Mouse (Mus musculus) heart, adult 2 months (tissue): ENCODE results near the gene Rfx2.

Source experiments
- CTCF ChIP-seq: fragments of 200-600 bp; IDR thresholded peaks from 2 replicates; pipeline ENCODE4 v1.8.1; 2022; ENCODE audit warnings: antibody characterized with exemption, mild to moderate bottlenecking, moderate library complexity
- POLR2A ChIP-seq: fragments of 200-500 bp; IDR thresholded peaks from 2 replicates; pipeline ENCODE4 v1.6.1; 2011; ENCODE audit warnings: mild to moderate bottlenecking, low read depth, low read length, control low read depth; ENCODE audit not compliant: insufficient read depth

DNA sequence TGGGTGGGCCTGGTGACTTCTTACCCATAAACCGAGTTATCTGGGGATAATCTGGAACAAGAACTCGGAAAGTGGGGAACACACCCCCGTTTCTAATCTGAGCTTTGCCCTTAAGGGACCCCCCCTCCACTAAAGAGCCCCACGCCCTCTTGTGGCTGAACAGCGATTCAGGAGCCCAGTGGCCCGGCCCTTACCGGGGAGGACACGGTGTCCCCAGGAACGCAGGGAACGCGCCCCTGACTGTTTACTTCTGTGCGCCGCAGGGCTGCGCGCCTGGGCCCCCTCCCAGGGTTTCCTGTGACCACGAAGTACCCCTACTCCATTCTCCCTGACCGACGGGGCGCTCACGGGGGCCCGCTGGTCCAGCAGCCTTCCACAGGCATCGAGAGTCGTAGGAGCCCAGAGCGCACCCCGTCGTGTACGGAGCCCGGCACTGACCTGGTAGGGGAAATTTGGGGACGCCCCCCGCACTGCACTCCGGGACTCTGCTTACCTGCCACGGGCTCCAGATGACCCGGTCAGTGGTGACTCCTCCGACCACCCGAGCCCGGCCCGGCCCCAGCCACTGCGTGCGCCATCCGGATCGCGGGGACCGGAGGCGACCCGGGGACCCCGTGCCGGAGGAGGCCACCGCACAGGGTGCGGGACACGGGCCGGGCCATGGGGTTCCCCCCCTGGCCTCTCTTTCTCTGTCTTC is 74.0 kb downstream of the Rfx2 start:
- peak; percentile 70 for TF ChIP-seq CTCF
- no peak for TF ChIP-seq POLR2A
